Mouse (Mus musculus): Measurements from ENCODE around the gene Myzap.

GRCm38 (mm10) chr9:71492296-71493025 is 99.7 kb downstream of the Myzap start:
- TF ChIP-seq CTCF (IDR thresholded peaks at IDR 0.05; ENCODE audit: extremely low read depth, insufficient read depth, low read length) (no peak), POLR2A (IDR thresholded peaks at IDR 0.05; ENCODE audit: extremely low read depth, insufficient read depth, low read length) (no peak)

Data from cortical plate, adult 2 months (tissue).